Mouse (Mus musculus): ENCODE data around the gene Sdhb. TPM values are rescaled to one million over a fixed set of nuclear protein-coding genes. Genes with fewer than 3 reads are reported as not detected.

The Sdhb gene
- total RNA-seq (2021) = 100 to 1,000 TPM; 170 to 178 TPM
- long read RNA-seq, experiment 1, transcript Sdhb-201 (8 exons, 1,142 nt) = major isoform, 157 of 186 reads
- long read RNA-seq, experiment 1, partial matches to known transcripts = 5 of 186 reads
- long read RNA-seq, experiment 1, other reads (novel, unspliced or antisense) = 24 of 186 reads
- long read RNA-seq, experiment 2, transcript Sdhb-201 (8 exons, 1,142 nt) = major isoform, 102 of 133 reads
- long read RNA-seq, experiment 2, partial matches to known transcripts = 6 of 133 reads
- long read RNA-seq, experiment 2, other reads (novel, unspliced or antisense) = 25 of 133 reads

GRCm38 (mm10) chr4:140960781-140961466, at the start of gene Sdhb:
TSS of gene Sdhb (plus strand) at chr4:140961203.
- no peak for TF ChIP-seq CTCF (IDR thresholded peaks at IDR 0.05)
- intact Hi-C loops (cut with DNase I) = loop anchor here (5.0 kb wide), 1 partner anchor 249 kb away; no protein-coding TSS in a partner anchor
- H3K27ac ChIP-seq = peak within 1 kb of the TSS; percentile 99
- DNase-seq (ENCODE audit: extremely low spot score in 1 of 2, low spot score in 2 of 2) = peak; percentile 94 to 96
- H3K4me3 ChIP-seq = peak within 1 kb of the TSS; percentile 90

DNA sequence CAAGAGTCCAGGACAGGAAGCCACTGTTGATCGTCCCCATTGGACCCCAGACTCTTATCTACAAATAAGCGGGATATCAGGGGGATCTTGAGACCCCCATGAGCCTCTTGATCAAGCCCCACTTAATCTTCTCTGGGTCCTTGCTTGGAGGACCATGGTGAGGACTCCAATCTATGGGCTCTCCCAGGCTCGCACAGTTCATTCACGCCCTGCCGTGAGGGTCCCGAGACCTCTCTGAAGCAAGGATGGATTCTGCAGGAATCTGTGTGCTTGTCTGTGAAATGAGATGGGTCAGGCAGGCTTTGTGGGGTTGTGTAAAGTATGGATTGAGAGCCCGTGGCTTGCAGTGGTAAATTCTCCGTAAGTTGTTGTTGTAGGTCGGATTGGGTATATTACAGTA, 49.6 kb upstream of the Sdhb start:
- no peak for TF ChIP-seq CTCF (IDR thresholded peaks at IDR 0.05)
- intact Hi-C loops (cut with DNase I) = no loop called here
- DNase-seq (ENCODE audit: extremely low spot score in 1 of 2, low spot score in 2 of 2) = no peak
- Histone ChIP-seq H3K4me3 (no peak overlapping the region), H3K27ac (no peak overlapping the region)

DNA sequence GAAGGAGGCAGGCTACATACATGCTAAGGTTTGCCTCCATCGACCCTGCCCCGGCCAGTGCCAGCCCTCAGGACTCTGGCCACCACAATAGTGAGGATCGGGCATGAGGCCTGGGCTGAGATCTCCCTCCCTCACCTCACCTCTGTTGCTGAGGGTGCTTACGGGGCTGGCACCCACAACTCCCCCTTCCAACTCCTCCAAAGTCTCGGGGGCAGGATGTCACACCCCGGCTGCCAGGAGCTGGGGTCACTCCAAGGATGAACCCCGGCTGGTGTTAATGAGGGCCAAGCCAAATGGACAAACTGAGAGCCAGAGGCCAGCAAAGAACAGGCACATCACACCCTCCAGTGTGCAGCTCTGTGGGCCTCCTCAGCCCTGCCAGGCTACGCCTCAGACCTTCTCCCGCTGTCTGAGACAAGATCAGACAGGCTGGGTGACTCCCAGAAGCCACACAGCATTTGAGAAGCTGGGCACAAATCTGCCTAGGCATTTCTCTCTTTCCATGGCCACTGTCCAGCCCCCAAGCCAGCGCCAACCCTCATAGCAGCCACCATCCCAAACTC, 48.7 kb upstream of the Sdhb start:
- Histone ChIP-seq H3K27ac (no peak overlapping the region), H3K4me3 (no peak overlapping the region)
- TF ChIP-seq CTCF (IDR thresholded peaks at IDR 0.05) = no peak
- DNase-seq (ENCODE audit: extremely low spot score in 1 of 2, low spot score in 2 of 2) = no peak
- intact Hi-C loops (cut with DNase I) = no loop called here

- DNase-seq (ENCODE audit: extremely low spot score in 1 of 2, low spot score in 2 of 2) = no peak
- H3K27ac ChIP-seq = no peak overlapping the region
- intact Hi-C loops (cut with DNase I) = no loop called here
- TF ChIP-seq CTCF (IDR thresholded peaks at IDR 0.05) = no peak
- H3K4me3 ChIP-seq = no peak overlapping the region
Observed at GRCm38 (mm10) chr4:140913565-140913964, 47.4 kb upstream of the Sdhb start.

DNA sequence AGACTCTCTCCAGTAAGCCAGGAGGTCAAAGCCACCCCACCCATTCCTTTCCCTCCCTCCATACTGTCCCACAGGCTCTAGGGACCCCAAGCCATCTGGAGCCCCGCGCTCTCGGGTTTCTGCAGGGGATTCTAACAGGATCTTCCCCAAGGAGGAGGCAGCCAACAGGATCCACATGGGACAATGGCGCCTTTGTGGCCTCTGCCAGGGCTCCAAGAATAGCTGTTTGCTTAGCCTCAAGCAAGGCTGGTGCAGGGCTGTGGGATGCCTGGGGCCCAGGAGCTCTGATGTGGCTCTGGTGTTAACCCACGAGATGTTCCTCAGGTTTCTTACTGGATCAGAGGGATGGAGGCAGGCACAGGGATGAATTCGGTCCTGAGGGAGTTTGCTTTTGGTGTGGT, 46.3 kb upstream of the Sdhb start:
- H3K27ac ChIP-seq = peak overlapping the region; percentile 66
- intact Hi-C loops (cut with DNase I) = no loop called here
- no peak for DNase-seq (ENCODE audit: extremely low spot score in 1 of 2, low spot score in 2 of 2)

DNA sequence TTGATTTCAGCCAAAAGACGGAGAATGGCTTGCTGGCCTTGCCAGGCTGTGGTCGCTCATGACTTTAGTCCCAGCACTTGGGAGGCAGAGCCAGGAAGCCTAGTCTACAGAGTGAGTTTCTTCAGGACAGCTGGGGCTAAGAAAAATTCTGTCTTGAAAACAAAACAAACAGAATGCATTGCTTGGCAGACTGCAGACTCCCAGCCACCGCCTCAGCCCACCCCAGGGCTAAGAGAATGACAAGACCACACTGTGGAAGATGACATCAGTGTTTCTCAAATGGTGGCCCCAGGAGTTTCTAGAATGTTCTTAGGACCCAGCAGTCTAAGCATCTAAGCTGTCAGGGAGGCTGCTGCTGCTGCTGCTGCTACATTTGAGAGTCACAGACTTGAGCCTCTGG, 45.8 kb upstream of the Sdhb start:
- Histone ChIP-seq H3K4me3 (no peak overlapping the region), H3K27ac (peak overlapping the region; percentile 66)
- no peak for DNase-seq (ENCODE audit: extremely low spot score in 1 of 2, low spot score in 2 of 2)
- no peak for TF ChIP-seq CTCF (IDR thresholded peaks at IDR 0.05)
- intact Hi-C loops (cut with DNase I) = no loop called here

More for the DNA sequence above, 46.3 kb upstream of the Sdhb start:
- no peak for TF ChIP-seq CTCF (IDR thresholded peaks at IDR 0.05)
- no peak overlapping the region for H3K4me3 ChIP-seq

DNA sequence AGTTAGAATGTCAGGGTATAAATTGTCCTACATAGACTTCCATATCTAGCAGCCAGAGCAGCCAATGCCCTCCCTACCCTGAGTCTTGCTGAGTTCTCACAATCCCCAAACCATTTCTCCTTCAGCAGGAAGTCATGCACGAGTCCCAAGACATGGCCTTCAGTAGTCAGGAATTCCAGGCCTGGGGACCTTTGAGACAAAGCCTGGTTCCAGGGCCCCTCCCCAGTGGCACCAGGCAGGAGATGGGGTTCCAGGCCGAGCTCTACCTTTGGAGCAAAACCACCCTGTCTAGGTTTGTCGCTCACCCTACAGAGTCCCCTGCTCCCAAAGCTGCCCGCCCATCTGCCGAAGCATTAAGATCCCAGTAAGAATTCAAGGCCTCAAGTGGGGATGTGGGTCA, 44.7 kb upstream of the Sdhb start:
- Histone ChIP-seq H3K27ac (no peak overlapping the region), H3K4me3 (no peak overlapping the region)
- intact Hi-C loops (cut with DNase I) = no loop called here
- DNase-seq (ENCODE audit: extremely low spot score in 1 of 2, low spot score in 2 of 2) = no peak
- TF ChIP-seq CTCF (IDR thresholded peaks at IDR 0.05) = no peak

GRCm38 (mm10) chr4:140917451-140917850, 43.6 kb upstream of the Sdhb start:
- H3K4me3 ChIP-seq = no peak overlapping the region
- no peak overlapping the region for H3K27ac ChIP-seq
- no peak for TF ChIP-seq CTCF (IDR thresholded peaks at IDR 0.05)
- no peak for DNase-seq (ENCODE audit: extremely low spot score in 1 of 2, low spot score in 2 of 2)
- intact Hi-C loops (cut with DNase I) = no loop called here

- H3K27ac ChIP-seq = no peak overlapping the region
- H3K4me3 ChIP-seq = no peak overlapping the region
- no peak for TF ChIP-seq CTCF (IDR thresholded peaks at IDR 0.05)
- intact Hi-C loops (cut with DNase I) = no loop called here
- no peak for DNase-seq (ENCODE audit: extremely low spot score in 1 of 2, low spot score in 2 of 2)
Observed at GRCm38 (mm10) chr4:140919974-140920836, 40.8 kb upstream of the Sdhb start.

- intact Hi-C loops (cut with DNase I) = no loop called here
Observed at GRCm38 (mm10) chr4:140922508-140922907, 38.5 kb upstream of the Sdhb start.

DNA sequence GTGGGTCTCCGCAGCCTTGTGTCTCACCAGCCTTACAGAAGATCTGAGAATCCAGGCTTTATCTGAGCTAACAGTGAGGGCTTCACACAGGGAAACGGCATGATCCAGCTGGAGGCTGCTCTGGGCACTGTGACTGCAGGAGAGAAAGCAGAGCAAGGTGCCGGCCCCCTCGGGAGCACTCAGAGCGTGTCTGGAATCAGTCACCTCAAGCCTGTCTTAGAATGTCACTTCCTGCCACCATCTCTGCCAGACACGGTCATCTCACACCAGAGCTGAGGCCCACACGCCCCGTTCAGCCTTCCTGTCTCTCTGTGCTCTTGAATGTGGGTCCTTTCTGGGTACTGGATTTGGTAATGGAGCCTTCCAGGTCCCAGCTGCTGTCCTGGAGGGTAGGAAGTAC, 35.4 kb upstream of the Sdhb start:
- intact Hi-C loops (cut with DNase I) = no loop called here
- no peak for DNase-seq (ENCODE audit: extremely low spot score in 1 of 2, low spot score in 2 of 2)
- TF ChIP-seq CTCF (IDR thresholded peaks at IDR 0.05) = no peak
- Histone ChIP-seq H3K4me3 (no peak overlapping the region), H3K27ac (no peak overlapping the region)

More at GRCm38 (mm10) chr4:140922508-140922907, 38.5 kb upstream of the Sdhb start:
- Histone ChIP-seq H3K4me3 (no peak overlapping the region), H3K27ac (no peak overlapping the region)
- TF ChIP-seq CTCF (IDR thresholded peaks at IDR 0.05) = no peak
- no peak for DNase-seq (ENCODE audit: extremely low spot score in 1 of 2, low spot score in 2 of 2)

GRCm38 (mm10) chr4:140928349-140928748, 32.7 kb upstream of the Sdhb start:
- no peak for DNase-seq (ENCODE audit: extremely low spot score in 1 of 2, low spot score in 2 of 2)
- no peak for TF ChIP-seq CTCF (IDR thresholded peaks at IDR 0.05)
- Histone ChIP-seq H3K4me3 (no peak overlapping the region), H3K27ac (no peak overlapping the region)
- intact Hi-C loops (cut with DNase I) = no loop called here

Measured in left cerebral cortex, adult 2 months (tissue).